Mouse (Mus musculus) limb, embryonic 11.5 days (tissue): ENCODE measurements around the gene Gm17387. TPM values are rescaled to one million over a fixed set of nuclear protein-coding genes. Genes with fewer than 3 reads are reported as not detected.
"Not testable (repeated sequence)": the region's sequence is repeated elsewhere in the genome, so short reads cannot be mapped to it uniquely, and the experiment has no call there.

Experiments used
- ATAC-seq: fragments of 200-750 bp; cut with Nextera tagmentation; 2 replicates; pipeline ENCODE4 v1.8.0; 2017; ENCODE audit warnings: low read depth; ENCODE audit not compliant: insufficient number of reproducible peaks, low FRiP score, low TSS enrichment
- DNase-seq: peaks from one replicate; pipeline ENCODE4 v3.0.0-alpha.2; 2015; ENCODE audit warnings: low spot score
- H3K27ac ChIP-seq: fragments of 300-500 bp; sonication (generic); replicated peaks from 2 replicates; pipeline ENCODE4 v1.5.1; 2014; ENCODE audit warnings: low read depth, mild to moderate bottlenecking, low read length
- H3K27me3 ChIP-seq: fragments of 300-500 bp; sonication (generic); 2 replicates; pipeline ENCODE4 v1.6.1; 2014; ENCODE audit warnings: mild to moderate bottlenecking, low read length, mixed read lengths; ENCODE audit not compliant: control insufficient read depth, insufficient read depth
- H3K36me3 ChIP-seq: fragments of 300-500 bp; sonication (generic); 2 replicates; pipeline ENCODE4 v1.6.1; 2014; ENCODE audit warnings: mild to moderate bottlenecking, low read length, moderate library complexity, mixed read lengths; ENCODE audit not compliant: control insufficient read depth, insufficient read depth
- H3K4me1 ChIP-seq: fragments of 300-500 bp; sonication (generic); 2 replicates; pipeline ENCODE4 v1.6.1; 2014; ENCODE audit warnings: low read length, mixed read lengths; ENCODE audit not compliant: control insufficient read depth, insufficient read depth
- H3K4me2 ChIP-seq: fragments of 300-500 bp; sonication (generic); 2 replicates; pipeline ENCODE4 v1.6.1; 2014; ENCODE audit warnings: low read depth, mild to moderate bottlenecking, moderate library complexity; ENCODE audit not compliant: severe bottlenecking
- H3K4me3 ChIP-seq: fragments of 300-500 bp; sonication (generic); 2 replicates; pipeline ENCODE4 v1.5.1; 2014; ENCODE audit warnings: low read depth, low read length
- H3K9ac ChIP-seq: fragments of 300-500 bp; sonication (generic); 2 replicates; pipeline ENCODE4 v1.6.1; 2014; ENCODE audit warnings: mild to moderate bottlenecking, low read length
- H3K9me3 ChIP-seq: fragments of 300-500 bp; sonication (generic); 2 replicates; pipeline ENCODE4 v1.6.1; 2016; ENCODE audit warnings: low read length; ENCODE audit not compliant: control insufficient read depth
- WGBS: fragments of 180-500 bp; shearing (Covaris S2); extraction: QIAGEN DNeasy Blood & Tissue Kit; methylation state at CpG from one replicate; pipeline ENCODE4 v1.1.7; 2014; 5-methylcytosine and 5-hydroxymethylcytosine counted together
- polyA plus RNA-seq: library from polyadenylated mRNA; unstranded; fragments of >200 nt; fragmentation: Nextera tagmentation; extraction: Ambion mirVana; gene quantifications from 2 replicates; pipeline ENCODE4 v1.2.1, GENCODE M21; 2014

The Gm17387 gene
- polyA plus RNA-seq, 1 experiment from 2014 or later = not detected

DNA sequence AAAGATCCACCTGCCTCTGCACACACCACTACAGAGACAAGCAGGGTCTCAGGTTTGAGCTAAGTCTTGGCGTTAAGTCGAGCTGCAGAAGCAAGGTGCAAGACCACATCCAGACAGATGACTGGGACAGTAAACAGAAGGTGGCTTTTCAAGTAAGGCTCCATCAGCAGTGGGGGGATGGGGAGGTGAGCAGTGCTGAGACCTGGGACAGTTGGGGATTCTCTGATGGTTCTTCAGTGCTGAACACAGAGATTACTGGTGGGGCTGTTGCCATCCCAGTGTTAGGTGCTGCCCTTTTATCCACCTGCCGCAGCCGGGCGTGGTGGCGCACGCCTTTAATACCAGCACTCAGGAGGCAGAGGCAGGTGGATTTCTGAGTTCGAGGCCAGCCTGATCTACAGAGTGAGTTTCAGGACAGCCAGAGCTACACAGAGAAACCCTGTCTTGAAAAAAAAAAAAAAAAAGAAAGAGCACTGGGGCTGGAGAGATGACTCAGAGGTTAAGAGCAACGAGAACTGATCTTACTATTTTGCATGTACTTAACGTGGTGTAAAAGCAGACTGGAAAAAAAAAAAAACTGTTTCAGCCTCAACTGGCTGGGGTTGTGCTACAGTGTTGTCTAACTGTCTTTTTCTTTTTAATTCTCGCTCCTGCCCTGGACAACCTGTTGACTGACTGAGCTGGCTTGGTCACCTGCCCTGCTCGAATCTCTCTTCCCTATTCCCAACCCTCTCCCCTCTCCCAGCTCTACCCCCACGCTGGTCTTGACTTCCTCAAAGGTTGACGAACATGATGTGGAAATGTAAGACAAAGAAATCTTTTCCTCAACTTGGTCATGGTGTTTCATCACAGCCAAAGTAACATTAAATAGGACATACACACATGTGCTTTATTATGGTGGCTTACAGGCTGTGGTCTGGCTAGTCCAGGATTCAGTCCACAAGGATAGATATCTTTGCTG is 7.2 kb upstream of the Gm17387 start:
- Histone ChIP-seq H3K4me3 (no peak overlapping the region), H3K27ac (no peak overlapping the region), H3K4me1 (no peaks in the 10 kb centered on the region), H3K36me3 (no peaks in the 10 kb centered on the region), H3K9ac (no peak overlapping the region), H3K9me3 (no peaks in the 10 kb centered on the region), H3K27me3 (no peaks in the 10 kb centered on the region), H3K4me2 (no peak overlapping the region)
- DNase-seq = no peak
- ATAC-seq = no peak
- WGBS = 81% methylated on average over 14 of the region's 14 CpGs

DNA sequence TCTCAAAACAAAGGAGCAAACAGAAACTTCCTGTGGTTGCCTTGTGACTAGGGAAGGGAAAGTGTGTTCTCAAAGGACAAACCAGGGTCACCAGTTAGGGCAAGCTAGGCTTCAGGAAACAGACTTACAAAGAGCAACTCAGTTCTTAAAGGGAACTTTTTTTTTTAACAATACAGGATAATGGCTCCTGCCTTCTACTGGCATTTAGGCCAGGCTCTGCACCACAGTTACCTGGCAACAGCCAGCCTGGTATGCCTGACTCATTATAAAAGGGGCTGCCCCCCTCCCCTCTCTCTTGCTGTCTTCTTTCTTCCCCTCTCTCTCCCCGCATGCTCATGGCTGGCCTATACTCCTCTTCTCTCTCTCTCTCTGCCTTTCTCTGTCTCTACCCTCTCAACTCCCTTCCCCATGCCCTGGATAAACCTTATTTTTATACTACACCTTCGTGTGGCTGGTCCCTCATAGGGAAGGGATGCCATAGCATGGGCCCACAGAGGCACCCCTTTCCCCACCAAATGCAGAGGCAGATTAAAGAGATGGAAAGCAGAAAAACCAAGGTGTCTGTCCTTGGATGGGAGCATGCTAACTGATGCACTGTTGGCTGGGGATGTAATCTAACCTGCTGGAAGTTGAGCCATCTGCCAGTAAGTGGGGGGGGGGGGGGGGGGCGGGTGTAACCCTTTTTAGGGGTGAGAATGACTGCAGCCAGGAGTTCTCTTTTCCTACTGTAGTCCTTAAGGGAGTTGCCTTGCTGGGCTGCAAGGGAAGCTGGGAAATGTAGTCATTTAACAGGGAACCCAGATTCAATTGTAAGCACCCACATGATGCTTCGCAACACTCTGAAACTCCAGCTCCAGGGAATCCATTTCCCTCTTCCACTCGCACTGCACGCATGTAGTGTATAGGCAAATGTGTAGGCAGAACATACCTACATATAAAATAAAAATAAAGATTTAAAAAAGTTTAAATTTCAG is 3.8 kb upstream of the Gm17387 start:
- H3K27ac ChIP-seq = no peak overlapping the region
- no peak overlapping the region for H3K4me2 ChIP-seq
- H3K27me3 ChIP-seq = no peaks in the 10 kb centered on the region
- no peaks in the 10 kb centered on the region for H3K9me3 ChIP-seq
- DNase-seq = no peak
- no peak overlapping the region for H3K9ac ChIP-seq
- H3K36me3 ChIP-seq = no peaks in the 10 kb centered on the region
- 44% methylated on average over 6 of the region's 6 CpGs for whole genome bisulfite sequencing
- H3K4me1 ChIP-seq = no peaks in the 10 kb centered on the region
- no peak for ATAC-seq
- H3K4me3 ChIP-seq = no peak overlapping the region

DNA sequence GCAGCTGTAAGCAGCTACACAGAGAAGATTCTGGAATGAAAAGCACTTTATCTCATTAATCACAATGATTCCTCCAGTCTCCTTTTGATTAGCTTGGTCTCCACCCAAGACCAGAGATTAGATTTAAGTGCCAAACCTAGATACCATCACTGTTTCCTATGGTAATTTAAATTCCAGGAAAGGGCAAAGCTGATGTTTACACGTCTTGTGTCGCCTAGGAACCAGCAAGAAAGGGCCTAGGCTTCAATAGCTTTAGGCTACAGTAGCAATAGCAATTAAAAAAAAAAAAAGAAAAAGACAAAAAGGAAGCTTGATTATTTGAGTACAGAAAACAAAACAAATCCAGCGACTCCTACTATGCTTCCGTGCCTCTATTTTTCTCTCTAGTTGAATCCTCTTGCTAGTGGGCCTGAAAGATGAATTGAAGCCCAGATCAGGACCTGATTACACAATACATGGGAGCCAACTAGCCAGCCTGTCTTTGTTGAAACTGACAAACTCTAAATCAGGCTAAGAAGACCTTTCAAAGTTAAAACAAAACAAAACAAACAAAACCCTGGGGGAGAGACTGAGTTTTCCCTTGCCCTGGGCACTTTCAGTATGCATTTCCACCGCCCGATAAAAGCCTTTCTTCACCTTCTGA is 2.7 kb upstream of the Gm17387 start:
- no peak overlapping the region for H3K27ac ChIP-seq
- ATAC-seq = no peak
- no peak overlapping the region for H3K4me3 ChIP-seq
- no peaks in the 10 kb centered on the region for H3K36me3 ChIP-seq
- H3K4me1 ChIP-seq = no peaks in the 10 kb centered on the region
- H3K9ac ChIP-seq = no peak overlapping the region
- 66% methylated on average over 6 of the region's 6 CpGs for WGBS
- no peaks in the 10 kb centered on the region for H3K27me3 ChIP-seq
- no peaks in the 10 kb centered on the region for H3K9me3 ChIP-seq
- no peak for DNase-seq
- no peak overlapping the region for H3K4me2 ChIP-seq

DNA sequence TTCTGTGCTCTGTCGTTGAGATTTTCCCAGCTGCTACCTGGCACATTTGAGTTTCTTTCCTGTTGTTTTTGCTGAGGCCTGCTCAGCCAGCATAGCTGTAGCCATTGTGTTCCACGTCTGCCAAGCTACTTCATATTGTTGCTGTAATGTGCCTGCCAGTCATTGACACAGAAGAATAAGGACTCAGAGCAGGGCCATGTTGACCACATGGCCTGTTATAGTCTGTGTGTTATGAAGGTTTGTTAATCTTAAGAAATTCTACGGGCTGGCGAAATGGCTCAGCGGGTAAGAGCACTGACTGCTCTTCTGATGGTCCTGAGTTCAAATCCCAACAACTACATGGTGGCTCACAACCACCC is 2.2 kb upstream of the Gm17387 start:
- WGBS = 69% methylated on average over 5 of the region's 5 CpGs
- no peak overlapping the region for H3K9ac ChIP-seq

DNA sequence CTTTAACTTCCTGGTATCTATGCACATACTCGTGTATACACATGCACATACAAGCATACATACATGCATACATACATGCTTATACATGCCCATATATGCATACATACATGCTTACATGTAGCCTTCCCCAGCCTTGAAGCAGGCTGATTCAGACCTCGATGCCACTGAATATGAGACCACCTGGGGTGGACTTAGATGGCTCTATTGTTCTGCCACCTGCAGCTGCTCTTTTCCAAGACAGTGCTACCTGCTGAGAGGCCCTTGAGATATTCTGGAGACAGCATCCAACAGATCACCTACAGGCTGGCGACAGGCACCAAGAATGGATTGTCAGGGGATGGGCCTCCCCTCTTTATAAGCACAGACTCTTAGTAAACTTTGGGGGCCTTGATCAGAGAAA is 1.5 kb downstream of the Gm17387 start:
- H3K9ac ChIP-seq = no peak overlapping the region
- no peaks in the 10 kb centered on the region for H3K9me3 ChIP-seq
- H3K4me1 ChIP-seq = peaks cover 3% of the 10 kb centered on the region; the same call in 1 of the 2 replicates
- no peak overlapping the region for H3K27ac ChIP-seq
- no peak for ATAC-seq
- no peaks in the 10 kb centered on the region for H3K36me3 ChIP-seq
- H3K4me2 ChIP-seq = no peak overlapping the region
- H3K27me3 ChIP-seq = no peaks in the 10 kb centered on the region
- WGBS = 64% methylated on average over 3 of the region's 3 CpGs
- no peak for DNase-seq
- H3K4me3 ChIP-seq = no peak overlapping the region

More for the DNA sequence above, 2.2 kb upstream of the Gm17387 start:
- Histone ChIP-seq H3K36me3 (no peaks in the 10 kb centered on the region), H3K9me3 (no peaks in the 10 kb centered on the region), H3K4me2 (no peak overlapping the region), H3K27me3 (no peaks in the 10 kb centered on the region), H3K27ac (no peak overlapping the region), H3K4me3 (no peak overlapping the region), H3K4me1 (no peaks in the 10 kb centered on the region)
- DNase-seq = no peak
- ATAC-seq = no peak

DNA sequence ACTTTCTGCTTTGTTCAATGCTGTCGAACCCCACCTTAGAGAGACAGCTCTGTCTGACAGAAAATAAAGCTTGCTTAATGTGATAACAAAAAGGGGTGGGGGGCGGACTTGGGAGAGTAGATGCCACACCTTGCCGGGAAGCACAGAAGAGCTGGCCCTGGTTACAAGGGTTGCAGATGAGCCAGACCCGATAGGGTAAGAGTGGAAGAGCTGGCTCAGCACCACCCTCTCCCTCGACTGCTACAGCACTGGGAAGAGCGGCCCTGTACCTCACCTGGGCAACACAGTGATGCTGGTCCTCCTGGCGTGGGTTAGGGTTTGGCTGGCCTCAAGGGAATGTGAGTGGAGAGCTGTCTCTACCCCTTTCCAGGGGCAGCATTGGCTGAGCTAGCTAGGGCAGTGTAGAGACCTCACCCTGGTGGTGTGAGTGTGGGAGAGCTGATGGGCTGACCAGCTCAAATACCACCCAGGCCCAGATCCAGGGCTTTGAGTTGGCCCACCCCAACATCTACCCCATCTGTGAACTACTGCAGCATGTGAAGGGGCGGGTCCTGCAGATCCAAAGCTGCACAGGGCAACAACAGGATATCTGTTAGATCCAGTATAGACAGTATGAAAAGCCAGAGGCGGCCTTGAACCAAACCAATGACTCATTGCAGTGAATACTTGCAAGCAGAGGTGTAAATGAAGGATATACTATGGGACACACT is 3.7 kb downstream of the Gm17387 start:
- Histone ChIP-seq H3K27ac (no peak overlapping the region), H3K9me3 (no peaks in the 10 kb centered on the region), H3K4me2 (no peak overlapping the region), H3K4me1 (peaks cover 3% of the 10 kb centered on the region; the same call in 1 of the 2 replicates), H3K9ac (no peak overlapping the region), H3K27me3 (no peaks in the 10 kb centered on the region), H3K4me3 (no peak overlapping the region), H3K36me3 (no peaks in the 10 kb centered on the region)
- DNase-seq (no peak), ATAC-seq (no peak)
- WGBS = 75% methylated on average over 9 of the region's 9 CpGs

DNA sequence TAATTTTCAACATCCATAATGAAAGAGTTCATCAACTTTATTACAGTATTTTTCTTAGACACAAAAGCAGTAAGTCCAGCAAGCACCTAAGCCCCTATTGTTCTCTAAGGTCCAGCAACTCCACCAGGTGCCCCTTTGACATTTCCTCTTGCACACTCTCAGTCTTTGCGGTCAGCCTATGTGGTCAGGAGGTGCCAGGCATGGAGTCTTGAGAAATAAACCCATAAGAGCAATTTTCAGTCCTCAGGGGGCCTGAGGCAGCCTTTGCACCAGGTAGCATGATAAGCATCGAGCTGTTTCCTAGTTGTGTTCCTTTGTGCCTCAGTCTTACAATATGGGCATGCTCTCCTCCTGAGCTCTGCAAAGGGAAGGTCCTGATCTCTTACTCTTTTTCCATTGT is 7.7 kb downstream of the Gm17387 start:
- H3K4me1 ChIP-seq, H3K9me3 ChIP-seq, DNase-seq, H3K9ac ChIP-seq, H3K27ac ChIP-seq, H3K36me3 ChIP-seq, H3K4me3 ChIP-seq, ATAC-seq, H3K4me2 ChIP-seq, H3K27me3 ChIP-seq: not testable (repeated sequence)
- 88% methylated on average over 1 of the region's 2 CpGs for WGBS
